Mouse (Mus musculus): ENCODE results near the gene Rae1.
A peak's percentile ranks its signal among the peaks of the same experiment; 100 is the strongest.

Gene Rae1

DNA sequence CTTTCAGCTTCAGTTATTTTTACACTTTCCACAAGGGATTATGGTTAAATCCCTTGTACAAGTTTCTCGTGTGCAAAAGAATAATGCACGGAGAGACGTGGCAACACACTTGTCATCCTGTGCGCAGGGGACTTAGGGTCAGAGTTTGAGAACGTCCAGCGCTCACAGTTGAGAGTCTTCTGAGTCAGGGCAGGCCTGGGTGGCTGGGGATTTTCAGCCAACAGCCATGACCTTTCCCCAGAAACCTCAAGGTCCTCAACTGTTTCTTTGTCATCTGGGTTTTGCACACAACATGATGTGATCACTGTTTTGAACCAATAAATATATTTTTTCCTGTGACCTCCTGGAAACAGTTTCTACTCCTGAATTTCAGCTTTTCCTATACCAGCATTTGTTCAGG is 9.8 kb upstream of the Rae1 start:
- no peak for DNase-seq (ENCODE audit: low spot score in 2 of 2)

DNA sequence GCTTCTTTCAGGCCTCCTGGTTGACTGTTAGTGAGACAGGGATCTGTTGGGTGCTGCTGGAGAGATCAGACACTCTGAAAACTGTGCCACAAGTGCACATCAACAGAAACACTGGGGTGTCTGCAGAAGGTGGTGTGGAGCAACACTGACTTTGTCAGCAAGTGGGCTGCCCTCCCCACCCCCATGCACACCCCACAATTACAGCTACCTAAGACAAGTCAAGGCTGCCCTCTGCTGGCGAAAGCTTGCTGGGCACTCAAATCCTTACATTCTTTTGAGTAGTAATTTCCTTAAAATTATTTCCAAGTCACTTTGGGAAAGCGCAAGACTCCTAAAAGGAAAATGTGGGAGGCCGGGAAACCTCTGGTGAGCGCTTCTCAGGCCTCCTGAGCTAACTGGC is 3.7 kb upstream of the Rae1 start:
- peak; percentile 71 to 85 for DNase-seq (ENCODE audit: low spot score in 2 of 2)

DNA sequence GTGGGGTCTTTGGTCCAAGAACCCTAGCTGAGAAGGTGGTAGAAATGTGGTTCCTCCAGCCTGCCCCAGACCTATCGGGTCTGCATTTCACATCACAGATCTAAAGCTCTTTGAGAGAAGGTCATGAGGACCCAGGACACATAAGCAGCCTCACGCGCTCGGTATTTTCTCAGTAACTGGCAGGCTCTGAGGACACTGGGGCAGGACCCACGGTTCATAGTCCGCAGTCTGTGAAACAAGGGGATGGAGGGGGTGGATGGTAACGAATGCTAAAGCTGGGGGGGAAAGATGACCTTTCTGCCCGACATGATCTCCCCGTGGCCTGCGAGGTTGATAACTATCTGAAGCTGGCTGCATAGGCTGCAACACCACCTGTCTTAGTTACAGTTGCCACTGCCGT is 2.2 kb upstream of the Rae1 start:
- DNase-seq (ENCODE audit: low spot score in 2 of 2): no peak

DNA sequence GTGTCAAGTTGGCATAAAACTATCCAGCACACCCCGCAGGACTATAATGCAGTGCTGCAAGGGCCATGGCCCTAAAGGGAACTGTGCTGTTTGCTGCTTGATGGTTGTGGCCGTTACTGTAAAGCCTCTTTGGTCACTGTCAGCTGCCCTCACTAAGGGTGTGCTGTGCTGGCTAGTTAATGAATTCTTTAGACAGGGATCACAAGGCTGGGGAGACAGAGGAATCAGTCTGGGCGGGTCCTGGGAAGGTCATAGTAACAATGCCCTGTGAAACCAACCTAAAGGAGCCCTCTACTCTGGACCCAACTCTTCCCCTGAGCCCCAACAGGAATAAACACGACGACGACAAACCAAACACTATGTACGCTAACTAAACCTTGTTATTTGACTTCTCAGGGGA is 1.4 kb upstream of the Rae1 start:
- no peak for DNase-seq (ENCODE audit: low spot score in 2 of 2)

DNA sequence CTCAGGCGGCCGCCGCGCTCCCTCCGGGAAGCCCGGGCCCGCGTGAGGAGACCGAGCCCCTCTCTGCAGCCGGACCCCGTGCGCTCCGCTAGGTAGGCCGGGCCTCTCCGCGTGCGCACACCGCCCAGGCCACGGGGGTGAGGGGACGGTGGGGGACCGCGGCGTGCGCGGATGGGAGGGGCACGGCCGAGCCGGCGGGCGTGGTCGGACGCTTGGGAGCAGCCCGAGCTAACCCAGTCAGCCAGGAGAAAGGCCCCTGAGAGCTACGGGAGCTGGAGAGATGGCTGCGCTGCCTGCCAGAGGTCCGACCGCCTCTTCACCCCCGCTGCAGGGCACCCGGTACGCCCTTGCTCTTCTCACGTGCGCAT is 352 bp downstream of the Rae1 start:
- DNase-seq (ENCODE audit: low spot score in 2 of 2): no peak

DNA sequence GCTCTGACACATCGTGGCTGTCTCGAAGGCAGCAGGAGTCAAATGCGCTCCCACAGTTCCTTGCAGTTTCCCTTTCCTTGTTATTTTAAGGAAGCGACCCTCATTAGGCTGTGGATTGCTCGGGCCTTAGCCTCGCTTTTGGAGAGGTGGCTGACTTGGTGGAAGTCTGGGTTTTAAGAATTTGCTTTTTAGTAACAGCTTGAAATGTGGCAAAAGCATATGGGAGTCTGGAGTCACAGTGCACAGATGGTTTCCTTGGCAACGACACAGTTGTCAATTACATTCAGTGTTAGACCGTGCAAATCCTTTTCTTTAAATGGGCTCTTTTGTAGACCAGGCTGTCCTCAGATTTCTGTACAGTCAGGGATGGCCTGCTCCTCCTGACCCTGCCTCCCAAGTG is 1.0 kb downstream of the Rae1 start:
- DNase-seq (ENCODE audit: low spot score in 2 of 2): no peak

DNA sequence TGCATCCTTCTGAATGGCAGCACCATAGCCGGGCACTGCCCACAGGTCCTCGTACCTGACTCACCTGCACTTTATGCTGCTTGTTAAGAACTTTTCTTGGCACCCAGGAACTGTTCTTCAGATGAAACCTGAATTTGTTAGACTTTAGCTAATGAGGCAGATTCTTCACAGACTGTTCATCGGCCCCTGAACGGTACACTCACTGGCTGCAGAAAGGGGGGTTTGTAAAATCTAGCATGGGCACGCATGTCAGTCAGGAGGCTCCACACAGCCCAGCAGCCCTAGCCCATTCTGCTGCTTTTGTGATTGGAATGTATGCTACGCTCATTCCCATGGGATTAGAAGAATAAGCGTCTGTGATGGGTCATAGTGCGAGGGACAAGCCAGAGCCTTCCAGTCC is 3.8 kb downstream of the Rae1 start:
- no peak for DNase-seq (ENCODE audit: low spot score in 2 of 2)

DNA sequence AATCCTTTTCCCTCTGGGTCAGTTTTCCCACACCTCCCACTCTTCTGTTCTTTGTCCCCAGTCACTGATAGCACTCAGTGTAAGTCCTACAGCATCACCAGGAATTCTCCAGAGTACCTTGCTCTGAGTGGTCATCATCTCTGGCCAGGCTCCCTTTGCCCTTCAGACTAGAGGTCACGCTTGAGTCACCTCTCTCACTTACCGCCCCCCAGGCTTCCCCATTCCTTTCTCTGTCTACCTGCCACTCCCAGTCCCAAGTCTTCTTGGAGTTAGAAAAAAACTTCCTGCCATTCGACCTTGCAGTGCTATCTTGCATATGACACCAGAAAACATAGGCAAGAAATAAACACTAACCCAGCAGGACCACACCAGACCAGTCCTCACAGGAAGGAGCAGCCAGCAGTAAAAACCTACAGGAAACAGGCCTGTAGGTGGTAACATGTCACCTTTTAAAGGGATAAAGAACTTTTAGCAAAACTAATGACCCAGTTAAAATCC is 10.4 kb downstream of the Rae1 start:
- no peak for DNase-seq (ENCODE audit: low spot score in 2 of 2)

DNA sequence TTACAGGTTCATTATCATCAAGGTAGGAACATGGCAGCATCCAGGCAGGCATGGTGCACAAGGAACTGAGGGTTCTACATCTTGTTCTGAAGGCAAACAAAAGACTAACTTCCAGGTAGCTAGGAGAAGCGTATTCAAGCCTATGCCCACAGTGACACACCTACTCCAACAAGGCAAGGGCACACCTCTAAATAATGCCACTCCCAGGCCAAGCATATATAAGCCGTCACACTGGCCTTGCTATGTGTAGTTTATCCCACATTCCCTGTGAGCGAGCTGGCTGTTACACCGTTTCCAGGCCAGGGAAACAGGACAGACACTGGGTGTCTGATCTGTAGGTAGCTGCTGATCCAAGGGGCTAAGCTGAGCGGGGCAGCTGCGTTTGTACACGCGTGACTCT is 11.5 kb downstream of the Rae1 start:
- DNase-seq (ENCODE audit: low spot score in 2 of 2): no peak

DNA sequence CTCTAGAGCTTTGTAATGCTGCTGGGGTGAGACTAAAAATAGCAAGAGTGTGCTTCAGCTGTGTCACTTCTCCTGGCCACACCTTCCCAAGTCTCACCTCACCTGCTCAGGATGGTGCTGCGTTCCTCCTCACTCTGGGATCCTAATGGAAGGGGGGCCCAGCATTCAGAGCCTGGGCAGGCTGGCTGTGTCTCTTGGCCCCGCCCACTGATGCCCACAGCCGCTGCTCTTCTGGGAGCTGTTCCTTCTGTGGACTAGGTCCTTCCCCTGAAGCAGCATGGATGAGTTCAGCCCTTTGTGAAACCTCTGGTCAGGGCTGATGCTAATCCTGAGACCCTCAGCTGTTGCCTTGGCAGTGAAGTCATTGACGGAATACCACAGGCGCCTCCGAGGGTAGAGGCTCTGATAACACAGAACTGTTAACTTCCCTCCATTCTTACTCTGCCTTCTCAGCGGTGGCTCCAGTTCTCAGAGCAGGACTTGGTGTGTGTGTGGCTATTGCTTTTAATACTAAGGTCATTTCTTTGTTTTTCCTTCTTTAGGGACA is 14.9 kb downstream of the Rae1 start:
- DNase-seq (ENCODE audit: low spot score in 2 of 2): no peak

DNA sequence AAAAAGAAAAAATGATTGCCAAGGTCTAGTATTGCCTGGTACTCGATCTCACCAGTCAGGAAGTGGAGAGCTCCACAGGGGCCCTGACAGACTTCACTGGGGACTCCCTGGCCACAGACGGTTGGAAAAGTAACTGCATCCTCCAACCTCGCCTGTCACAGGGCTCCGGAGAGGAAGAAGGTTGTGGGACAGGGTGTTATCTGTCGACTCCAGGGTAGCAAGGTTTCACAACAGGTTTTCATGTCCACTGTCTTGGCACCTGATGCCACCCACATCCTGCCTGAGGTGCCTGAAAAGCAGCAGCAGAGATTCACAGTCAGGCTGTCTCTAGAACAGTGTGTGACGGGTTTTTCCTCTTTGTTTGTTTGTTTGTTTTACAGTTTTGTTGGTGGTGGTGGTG is 18.0 kb downstream of the Rae1 start:
- no peak for DNase-seq (ENCODE audit: low spot score in 2 of 2)

DNA sequence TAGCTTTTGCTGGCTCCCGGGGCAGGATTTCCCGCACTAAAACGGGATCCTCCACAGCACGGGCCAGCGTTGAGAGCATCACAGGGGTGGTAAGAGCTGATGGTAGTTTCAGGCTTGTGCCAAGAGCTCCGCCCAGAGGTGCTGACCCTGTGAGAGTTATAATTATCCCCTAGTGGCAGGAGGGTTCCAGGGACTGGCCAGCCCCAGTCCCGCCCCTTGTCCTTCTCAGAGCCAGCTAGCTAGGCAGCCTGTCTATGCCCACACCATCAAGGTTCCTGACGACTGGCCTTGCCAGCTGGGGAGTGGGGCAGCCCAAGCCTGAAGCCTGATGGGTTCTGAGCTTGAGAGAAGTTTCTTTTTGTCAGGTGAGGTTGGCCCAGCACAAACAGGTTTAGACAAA is 18.7 kb downstream of the Rae1 start:
- no peak for DNase-seq (ENCODE audit: low spot score in 2 of 2)

DNA sequence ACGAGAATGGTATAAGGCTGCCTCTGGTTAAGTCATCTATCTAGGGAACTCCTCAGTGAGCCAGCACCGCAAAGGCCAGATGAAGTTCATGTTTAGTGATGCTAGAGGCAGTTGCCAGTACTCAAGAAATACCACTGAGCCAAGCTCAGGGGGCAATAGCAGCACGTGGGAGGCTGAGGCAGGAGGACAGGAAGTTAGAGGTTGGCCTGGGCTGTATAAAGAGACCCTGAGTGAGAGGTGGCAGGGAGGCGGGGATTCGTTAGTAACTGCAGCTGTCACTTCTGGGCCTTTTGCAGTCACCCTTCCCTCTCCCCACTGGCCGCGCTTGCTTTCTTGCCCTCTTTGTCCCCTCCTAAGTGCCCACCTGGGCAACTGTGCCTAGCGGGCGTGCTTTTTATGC is 19.4 kb downstream of the Rae1 start:
- no peak for DNase-seq (ENCODE audit: low spot score in 2 of 2)

DNA sequence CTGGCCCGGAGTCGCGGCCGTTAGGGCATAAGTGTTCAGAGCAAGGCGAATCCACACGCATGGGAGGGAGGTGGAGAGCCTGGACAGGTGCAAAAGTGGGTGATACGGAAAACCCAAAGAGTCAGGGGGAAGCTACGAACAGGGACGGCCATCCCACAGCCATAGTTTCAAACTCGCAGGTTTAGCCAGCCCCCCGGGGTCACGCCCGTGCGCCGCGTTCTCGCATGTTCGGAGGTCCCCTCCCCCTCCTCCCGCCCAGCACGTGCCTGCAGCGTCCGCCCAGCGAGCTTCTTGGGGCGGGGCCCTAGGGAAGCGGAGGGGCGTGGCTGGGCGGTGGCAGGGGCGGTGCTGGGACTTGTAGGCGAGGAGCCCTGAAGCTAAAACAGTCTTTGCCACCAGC is 19.9 kb downstream of the Rae1 start:
- peak; percentile 47 to 55 for DNase-seq (ENCODE audit: low spot score in 2 of 2)

DNA sequence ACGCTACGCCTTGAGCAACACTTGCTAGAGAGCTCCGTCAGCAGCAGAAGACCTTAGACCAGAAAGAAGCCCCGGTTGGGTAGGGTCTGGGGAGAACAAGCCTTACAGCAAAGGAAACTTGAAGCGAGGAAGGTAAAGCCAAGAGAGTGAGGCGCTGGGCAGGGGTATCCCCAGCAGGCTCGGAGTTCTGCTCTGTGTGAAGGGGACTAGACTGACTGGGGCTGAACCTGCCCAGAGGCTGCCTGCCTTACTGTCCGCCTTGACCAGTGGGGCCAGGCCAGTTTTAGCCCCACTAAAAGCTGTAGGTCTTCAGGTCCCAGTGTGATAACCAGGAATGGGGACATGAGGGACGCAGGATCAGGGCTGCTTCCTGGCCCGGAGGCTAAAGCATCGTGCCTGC is 20.5 kb downstream of the Rae1 start, which contains the start of gene Rbm38:
TSS of gene Rbm38 (plus strand) at position 69 of the 400 bp plus-strand sequence.
- DNase-seq (ENCODE audit: low spot score in 2 of 2): no peak

DNA sequence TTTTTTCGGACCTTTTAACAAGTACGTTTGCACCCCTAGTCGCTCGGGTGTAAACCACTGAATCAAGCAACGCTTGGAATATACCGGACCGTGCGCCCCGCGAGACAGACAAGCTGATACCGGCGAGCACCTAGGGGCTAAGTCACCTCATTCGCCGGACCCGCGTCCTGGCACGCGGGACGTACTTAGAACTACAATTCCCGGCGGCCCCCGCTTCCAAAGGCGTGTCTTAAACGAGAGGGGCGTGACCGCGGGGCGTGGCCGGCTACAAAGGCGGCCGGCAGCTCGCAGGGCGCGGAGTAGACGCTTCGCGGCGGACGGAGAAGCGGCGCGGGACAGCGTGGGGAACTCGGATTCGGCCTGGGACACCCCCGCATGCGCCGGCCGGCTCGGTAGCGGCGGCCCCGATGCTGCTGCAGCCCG is 21.7 kb downstream of the Rae1 start:
- peak; percentile 85 to 88 for DNase-seq (ENCODE audit: low spot score in 2 of 2)

DNA sequence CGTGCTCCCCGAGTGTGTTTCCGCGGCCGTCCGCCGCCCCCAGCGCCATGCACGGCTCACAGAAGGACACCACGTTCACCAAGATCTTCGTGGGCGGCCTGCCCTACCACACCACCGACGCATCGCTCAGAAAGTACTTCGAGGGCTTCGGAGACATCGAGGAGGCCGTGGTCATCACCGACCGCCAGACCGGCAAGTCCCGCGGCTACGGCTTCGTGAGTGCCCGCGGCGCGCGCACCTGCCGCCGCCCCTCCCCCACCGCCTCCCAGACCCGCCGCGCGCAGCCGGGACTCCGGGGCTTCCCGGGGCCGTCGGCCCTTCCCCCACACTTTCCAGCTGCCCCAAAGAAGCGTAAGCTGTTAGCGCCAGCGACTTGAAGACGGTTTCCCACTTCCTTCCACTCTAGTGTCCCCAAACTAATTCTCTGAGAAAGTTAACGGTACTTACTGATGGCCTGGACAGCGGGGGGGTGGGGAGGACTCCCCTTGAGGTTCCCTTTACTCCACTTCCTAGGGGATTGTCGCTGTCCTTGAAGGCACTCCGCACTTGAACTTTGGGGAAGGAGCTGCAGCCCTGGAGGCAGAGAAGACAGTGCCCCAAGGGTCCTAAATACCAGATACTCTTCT is 22.3 kb downstream of the Rae1 start:
- peak in 1 of 2 experiments; percentile 21 for DNase-seq (ENCODE audit: low spot score in 2 of 2)

DNA sequence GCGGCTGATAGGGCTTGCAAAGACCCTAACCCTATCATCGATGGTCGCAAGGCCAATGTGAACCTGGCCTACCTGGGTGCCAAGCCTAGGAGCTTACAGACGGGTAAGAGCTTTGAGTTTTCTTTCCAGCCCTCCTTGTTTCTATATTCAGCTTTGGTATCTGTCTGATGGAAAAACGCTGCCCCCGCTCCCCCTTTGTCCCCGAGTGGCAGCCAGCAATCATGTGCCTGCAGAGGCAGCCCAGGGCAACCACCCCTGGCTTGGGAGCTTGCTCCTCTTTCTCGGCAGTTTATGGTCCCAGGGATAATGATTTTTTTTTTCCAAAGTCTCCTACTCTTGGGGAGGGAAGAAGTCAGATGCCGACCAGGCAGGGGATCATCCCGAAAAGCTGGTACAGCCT is 22.9 kb downstream of the Rae1 start:
- no peak for DNase-seq (ENCODE audit: low spot score in 2 of 2)

DNA sequence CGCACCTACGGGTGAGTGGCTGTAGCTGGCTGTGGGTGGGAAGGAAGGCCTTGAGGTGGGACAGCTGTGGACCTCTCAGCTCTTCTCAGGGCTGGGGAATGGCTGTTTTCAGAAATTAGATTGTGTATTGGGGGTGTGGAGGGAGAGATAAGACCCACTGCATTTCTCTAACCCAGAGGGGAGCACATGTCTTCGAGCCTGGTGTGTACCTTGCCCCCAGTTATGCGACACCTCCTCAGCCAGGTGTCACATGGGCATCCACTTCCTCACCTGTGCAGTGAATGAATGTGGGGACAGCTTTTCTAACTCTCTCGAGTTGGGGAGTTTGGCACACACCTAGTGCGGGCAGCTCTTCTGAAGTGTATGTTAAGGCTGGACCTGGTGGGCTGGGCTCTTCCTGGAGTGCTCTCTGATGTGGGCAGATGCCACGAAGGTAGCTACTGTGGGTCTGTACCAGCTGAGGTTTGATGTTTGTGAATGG is 23.5 kb downstream of the Rae1 start:
- no peak for DNase-seq (ENCODE audit: low spot score in 2 of 2)

DNA sequence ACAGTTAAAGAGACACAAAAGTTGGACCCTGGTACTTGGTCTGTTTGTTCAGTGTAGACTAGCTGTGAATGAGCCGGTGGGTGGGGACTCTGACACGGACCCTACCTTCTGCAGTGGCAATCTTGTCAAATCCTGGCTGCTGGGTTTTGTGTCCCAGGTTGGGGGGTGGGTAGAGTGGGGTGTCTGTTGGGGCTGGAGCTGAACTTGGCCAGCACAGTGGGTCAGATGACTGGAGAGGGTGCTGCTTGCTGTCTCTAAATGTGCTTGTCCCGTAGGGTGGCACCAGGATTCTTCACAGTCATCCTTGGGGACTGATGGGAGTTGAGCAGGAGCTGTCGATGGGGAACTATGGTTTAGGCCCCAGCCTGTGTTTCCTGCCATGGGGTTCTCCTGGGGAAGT is 24.0 kb downstream of the Rae1 start:
- DNase-seq (ENCODE audit: low spot score in 2 of 2): no peak

DNA sequence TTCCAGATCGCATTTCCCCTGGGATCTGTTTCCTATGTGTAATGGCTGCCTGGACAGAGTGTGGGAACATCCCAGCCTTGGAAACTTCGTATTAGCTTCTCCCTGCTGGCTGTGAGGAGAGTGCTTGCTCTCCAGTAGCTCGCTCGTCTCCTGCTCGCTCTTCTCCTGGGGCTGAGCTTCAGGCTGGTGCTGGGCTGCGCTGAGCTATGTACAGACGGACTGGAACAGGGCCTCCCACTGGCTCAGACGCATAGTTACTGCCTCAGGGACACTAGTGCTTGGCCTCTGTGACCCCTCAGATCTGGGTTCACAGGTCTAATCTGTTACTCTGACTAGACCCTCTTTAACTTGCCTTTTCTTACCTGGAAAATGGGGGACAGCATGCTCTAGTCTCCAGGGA is 24.5 kb downstream of the Rae1 start:
- no peak for DNase-seq (ENCODE audit: low spot score in 2 of 2)

DNA sequence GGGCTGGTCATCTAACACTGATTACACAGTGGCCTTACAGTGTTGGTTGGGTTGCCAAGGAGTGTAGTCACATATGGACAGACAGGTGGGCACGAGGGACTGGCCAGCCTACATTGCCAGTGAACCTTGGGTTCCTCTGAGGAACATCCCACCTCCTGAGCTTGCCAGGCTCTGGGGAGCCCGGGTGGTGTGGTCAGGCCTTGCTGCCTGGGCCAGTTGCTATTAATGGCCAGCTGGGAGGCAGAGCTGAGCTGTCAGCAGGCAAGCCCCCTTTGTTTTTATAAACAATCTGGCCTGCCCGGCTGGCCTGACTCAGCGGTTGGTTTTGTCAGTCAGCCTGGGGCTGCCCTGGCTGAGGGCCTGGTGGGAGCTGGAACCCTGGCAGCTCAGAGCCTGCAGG is 25.0 kb downstream of the Rae1 start:
- DNase-seq (ENCODE audit: low spot score in 2 of 2): no peak

DNA sequence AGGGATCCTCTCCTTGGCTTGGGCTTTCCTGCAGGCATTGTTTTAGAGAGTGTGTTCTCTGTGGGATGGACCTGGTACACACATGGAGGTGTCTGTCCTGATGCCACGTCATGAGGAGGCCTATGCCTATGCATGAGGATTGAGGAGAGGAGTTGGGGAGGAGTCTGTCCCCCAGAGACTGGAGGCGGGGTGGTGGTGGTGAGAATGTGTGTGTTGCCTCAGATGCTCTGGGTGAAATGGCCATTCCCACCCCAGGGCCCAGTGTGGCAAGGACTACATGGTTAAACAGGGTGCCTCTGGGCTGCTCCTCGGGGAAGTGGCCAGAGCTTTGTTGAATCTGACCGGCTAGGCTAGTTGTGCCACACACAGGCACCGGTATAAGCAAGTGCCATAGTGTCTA is 26.4 kb downstream of the Rae1 start:
- DNase-seq (ENCODE audit: low spot score in 2 of 2): no peak

DNA sequence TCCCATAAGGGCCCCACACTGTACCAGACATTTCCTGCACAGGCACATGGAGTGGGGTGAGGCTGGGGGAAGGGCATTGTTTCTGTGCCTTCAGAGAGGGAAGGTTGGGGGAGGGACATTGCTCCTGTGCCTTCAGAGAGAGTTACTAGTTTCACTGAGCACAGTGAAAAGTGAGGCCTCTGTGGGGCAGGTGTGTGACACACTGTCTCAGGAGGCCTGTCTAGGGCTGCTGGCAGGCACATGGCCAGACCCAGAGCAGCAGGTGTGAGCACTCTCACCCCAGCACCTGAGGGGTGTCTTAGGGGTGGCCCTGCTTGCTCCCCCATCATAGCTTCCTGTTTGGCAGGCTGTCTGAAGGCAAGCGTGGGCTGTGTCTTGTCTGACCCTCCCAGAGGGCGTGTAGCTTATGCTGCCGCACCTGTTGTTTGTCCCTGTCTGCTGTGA is 26.8 kb downstream of the Rae1 start:
- DNase-seq (ENCODE audit: low spot score in 2 of 2): no peak
